Mouse (Mus musculus) testis, adult 2 months (tissue): Measurements from ENCODE around the gene Rplp2.

ENCODE experiments used
- CTCF ChIP-seq: fragments of 200-500 bp; IDR thresholded peaks from 2 replicates; pipeline ENCODE4 v1.5.1; 2012; ENCODE audit warnings: low read depth, mild to moderate bottlenecking, inconsistent platforms, low read length, moderate library complexity; ENCODE audit not compliant: control insufficient read depth, insufficient read depth, insufficient replicate concordance
- POLR2A ChIP-seq: fragments of 200-500 bp; IDR thresholded peaks from 2 replicates; pipeline ENCODE4 v1.6.1; 2012; ENCODE audit warnings: low read depth, mild to moderate bottlenecking, inconsistent platforms, low read length, moderate library complexity; ENCODE audit not compliant: control insufficient read depth

GRCm38 (mm10) chr7:141456739-141457138 is 9.6 kb downstream of the Rplp2 start:
- TF ChIP-seq CTCF (no peak), POLR2A (no peak)
